Mouse (Mus musculus) B cell, adult 67 days (primary cell): ENCODE measurements around the gene Chrm5. TPM values are rescaled to one million over a fixed set of nuclear protein-coding genes. Genes with fewer than 3 reads are reported as not detected.

Source experiments
- total RNA-seq, 2 experiments: library from RNA; stranded (reverse); gene quantifications; 4 replicates each; pipeline ENCODE4 v1.2.4; 2023

Chrm5 gene
- total RNA-seq, result not detected

DNA sequence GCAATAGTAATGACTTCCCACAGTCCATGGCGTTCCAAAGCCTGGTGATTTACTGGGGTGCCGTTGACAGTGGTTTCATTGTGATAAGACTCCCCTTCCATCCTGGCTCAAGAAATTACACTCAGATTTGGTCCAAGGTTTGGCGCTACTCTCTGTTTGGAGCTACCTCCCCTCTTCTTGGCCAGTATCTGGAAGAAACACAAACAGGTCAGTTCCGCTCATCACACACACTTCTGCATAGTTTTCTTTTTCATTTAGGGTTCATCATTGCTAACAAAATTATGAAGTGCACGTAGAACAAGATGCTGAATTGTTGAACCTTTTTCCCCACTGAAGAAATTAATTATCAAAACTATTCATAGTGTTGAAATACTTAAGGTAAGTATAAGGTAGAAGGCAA is at the start of gene Chrm5:
Gene Chrm5, minus strand, starts transcription at position 101 of the 400 bp plus-strand sequence.

DNA sequence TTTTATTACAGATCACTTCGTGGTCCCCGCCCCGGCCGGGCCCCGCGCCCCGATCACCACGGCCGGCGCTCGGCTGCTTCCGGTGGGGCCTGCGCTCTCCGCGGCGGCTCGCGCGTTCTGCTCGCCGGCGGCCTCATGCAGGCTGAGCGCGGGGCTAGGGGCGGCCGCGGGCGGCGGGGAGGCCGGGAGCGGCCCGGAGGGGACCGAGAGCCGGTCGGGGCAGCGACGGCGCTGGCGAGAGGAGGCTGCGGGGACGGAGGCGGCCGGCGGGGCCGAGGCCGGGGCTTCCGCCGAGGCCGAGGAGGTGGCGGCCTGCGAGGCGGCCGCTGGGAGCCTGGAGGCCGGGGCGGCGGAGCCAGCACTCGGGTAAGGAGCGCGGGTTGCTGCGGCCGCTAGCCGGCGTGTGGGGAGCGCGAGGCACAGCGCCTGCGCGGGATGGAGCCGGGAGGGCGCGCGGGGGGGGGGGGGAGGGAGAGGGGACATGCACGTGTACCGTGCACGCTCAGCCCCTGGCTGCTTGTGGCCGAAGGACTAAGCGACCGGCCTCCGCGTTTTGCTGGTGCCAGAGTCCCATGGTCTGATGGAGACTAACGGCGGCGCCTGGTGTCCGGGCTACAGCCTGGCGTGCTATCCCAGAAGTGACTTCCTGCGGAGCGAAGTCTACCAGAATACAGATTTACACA is 12.4 kb upstream of the Chrm5 start, which contains the start of gene Aven:
Gene Aven, plus strand, starts transcription at position 109 of the 683 bp plus-strand sequence.

DNA sequence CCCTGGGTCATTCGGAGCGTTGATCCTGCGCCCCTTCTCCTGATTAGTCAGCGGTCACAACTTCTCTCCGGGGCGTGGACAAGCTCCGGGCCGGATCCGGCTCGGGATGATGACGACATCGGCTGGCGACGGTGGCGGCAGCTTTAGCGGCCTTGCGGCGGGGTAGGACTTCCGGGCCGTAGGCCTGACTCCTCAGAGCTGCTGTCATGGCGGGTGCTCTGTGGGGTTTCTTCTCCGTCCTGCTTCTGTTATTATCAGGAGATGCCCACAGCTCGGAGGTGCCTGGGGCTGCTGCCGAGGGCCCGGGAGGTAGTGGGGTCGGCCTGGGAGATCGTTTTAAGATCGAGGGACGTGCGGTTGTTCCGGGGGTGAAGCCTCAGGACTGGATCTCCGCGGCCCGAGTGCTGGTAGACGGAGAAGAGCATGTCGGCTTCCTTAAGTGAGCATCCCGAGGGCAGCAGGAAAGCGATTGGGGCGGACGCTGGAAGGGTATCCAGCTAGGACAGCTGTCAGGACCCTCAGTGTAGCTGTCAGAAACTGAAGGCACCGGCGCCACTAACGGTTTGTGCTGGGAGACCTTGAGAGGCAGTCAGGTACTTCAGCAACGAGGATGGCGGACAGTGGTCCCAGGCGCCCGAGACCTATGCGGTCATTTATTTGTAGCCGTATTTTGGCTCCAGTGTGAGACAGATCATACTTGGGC is 25.6 kb downstream of the Chrm5 start, which contains the start of gene Emc7:
Gene Emc7, plus strand, starts transcription at position 136 of the 703 bp plus-strand sequence.

Other genes with a start within 250 kb of the Chrm5 start
- 10 to 100 TPM in 1 of 2 experiments, 1 to 10 TPM in 1; 9.5 to 10.7 TPM for gene Lpcat4, start 241.3 kb downstream of the Chrm5 start, total RNA-seq
- gene Nutm1, start 221.5 kb downstream of the Chrm5 start, total RNA-seq, result not detected
- 10 to 100 TPM; 72.2 to 76.9 TPM for gene Nop10, start 218.8 kb downstream of the Chrm5 start, total RNA-seq
- 100 to 1,000 TPM; 358 to 399 TPM for gene Slc12a6, start 214.9 kb downstream of the Chrm5 start, total RNA-seq
- gene Gm21985, start 214.5 kb downstream of the Chrm5 start, total RNA-seq, result under 1 TPM; 0.32 to 0.36 TPM
- gene Emc4, start 112.7 kb downstream of the Chrm5 start, total RNA-seq, result 10 to 100 TPM; 29.0 to 29.5 TPM
- gene Katnbl1, start 101.6 kb downstream of the Chrm5 start, total RNA-seq, result 10 to 100 TPM; 11.8 to 13.6 TPM
- 10 to 100 TPM in 1 of 2 experiments, 1 to 10 TPM in 1; 9.3 to 11.1 TPM for gene Emc7, start 25.8 kb downstream of the Chrm5 start, total RNA-seq
- gene Aven, start 12.2 kb upstream of the Chrm5 start, total RNA-seq, result 10 to 100 TPM; 14.3 to 14.4 TPM